Mouse (Mus musculus) Patski (cell line): ENCODE results near the gene 9130213A22Rik. TPM values are rescaled to one million over a fixed set of nuclear protein-coding genes. Genes with fewer than 3 reads are reported as not detected.

Experiments
- ATAC-seq: fragments of 100-300 bp; one replicate; pipeline ENCODE4 v1.8.0; 2021
- CTCF ChIA-PET: fragments of 350-600 bp; sonication (Branson Sonifier 250); formaldehyde crosslinking; loops from one replicate; lab custom pipeline; 2022; ENCODE audit warnings: inconsistent platforms; lab: Charles Lee
- POLR2A ChIA-PET: fragments of 350-600 bp; sonication (Branson Sonifier 250); formaldehyde crosslinking; loops from one replicate; lab custom pipeline; 2022; ENCODE audit warnings: antibody characterized with exemption, inconsistent platforms; lab: Charles Lee
- DNase-seq: peaks from one replicate; pipeline ENCODE4 v3.0.0-alpha.2; 2011; ENCODE audit warnings: low read depth, low spot score
- H3K27me3 ChIP-seq: fragments of 371-371 bp; one replicate; pipeline ENCODE4 v1.5.1; 2021
- CTCF ChIP-seq: fragments of 100-300 bp; IDR thresholded peaks from one replicate; pipeline ENCODE4 v1.5.1; 2021
- in situ Hi-C: fragments of 300-500 bp; cut with MboI; formaldehyde crosslinking; loops from 3 replicates; pipeline ENCODE4 v1.11.1; 2018; ENCODE audit warnings: low pct_unique_long_range_greater_than_20kb, mixed read lengths
- polyA plus RNA-seq: library from polyadenylated mRNA; unstranded; gene quantifications from one replicate; pipeline ENCODE4 v1.2.3, GENCODE M21; 2021

9130213A22Rik gene
- polyA plus RNA-seq, 1 experiment from 2014 or later = 0.96 TPM

DNA sequence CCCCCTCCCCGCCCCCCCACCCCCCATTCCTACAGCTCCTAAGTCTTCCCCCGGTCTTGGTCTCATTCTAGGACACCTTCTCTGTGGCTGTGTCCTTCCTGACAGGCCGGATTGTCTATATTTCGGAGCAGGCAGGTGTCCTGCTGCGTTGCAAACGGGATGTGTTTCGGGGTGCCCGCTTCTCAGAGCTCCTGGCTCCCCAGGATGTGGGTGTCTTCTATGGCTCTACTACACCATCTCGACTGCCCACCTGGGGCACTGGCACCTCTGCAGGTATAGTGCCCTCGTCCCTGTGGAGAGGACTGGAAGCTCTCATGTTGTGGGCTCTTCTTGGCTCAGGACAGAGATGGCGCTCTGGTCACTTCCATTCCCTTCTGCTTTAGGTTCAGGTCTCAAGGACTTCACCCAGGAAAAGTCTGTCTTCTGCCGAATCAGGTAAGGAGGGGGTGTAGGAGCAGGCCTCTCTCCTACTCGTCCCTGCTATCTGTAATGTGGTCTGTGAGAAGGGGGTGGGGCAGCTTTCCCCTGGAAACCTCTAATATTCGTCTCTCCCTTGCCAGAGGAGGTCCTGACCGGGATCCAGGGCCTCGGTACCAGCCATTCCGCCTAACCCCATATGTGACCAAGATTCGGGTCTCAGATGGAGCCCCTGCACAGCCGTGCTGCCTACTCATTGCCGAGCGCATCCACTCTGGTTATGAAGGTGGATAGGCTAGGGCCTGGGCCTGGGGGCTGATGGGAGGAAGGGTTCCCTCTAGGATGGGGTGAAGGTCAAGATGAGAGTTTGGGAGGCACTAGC, 20.6 kb downstream of the 9130213A22Rik start:
- in situ Hi-C loops = no loop called here

DNA sequence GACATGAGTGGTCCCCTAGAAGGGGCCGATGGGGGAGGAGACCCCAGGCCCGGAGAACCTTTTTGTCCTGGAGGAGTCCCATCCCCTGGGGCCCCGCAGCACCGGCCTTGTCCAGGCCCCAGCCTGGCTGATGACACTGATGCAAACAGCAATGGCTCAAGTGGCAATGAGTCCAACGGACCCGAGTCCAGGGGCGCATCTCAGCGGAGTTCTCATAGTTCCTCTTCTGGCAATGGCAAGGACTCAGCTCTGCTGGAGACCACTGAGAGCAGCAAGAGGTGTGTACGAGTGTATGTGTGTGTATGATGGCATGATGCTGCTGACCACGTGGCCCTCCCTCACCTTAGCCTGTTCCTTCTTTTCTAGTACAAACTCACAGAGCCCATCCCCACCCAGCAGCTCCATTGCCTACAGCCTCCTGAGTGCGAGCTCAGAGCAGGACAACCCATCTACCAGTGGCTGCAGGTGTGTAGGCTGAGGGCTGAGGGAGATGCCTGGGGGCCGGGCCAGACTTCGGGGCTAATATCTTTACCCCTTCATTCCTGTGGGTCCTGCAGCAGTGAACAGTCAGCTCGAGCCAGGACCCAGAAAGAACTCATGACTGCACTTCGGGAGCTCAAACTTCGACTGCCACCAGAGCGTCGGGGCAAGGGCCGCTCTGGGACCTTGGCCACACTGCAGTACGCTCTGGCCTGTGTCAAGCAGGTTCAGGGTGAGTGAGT, 21.6 kb downstream of the 9130213A22Rik start:
- ChIA-PET CTCF (interaction anchor here (0.7 to 1.3 kb wide), 5 partner anchors 8 to 37 kb away, joined by 3 to 5 read pairs (median 3); partner anchors contain the start of gene 9130213A22Rik), POLR2A (interaction anchor here (0.5 to 3.3 kb wide), 4 partner anchors 9 to 269 kb away, joined by 3 to 16 read pairs (median 4); no protein-coding TSS in a partner anchor)
- no peak for ATAC-seq
- in situ Hi-C loops = no loop called here
- TF ChIP-seq CTCF = no peak
- H3K27me3 ChIP-seq = no peaks in the 10 kb centered on the region
- DNase-seq = no peak

More for the DNA sequence above, 20.6 kb downstream of the 9130213A22Rik start:
- no peak for ATAC-seq
- no peaks in the 10 kb centered on the region for H3K27me3 ChIP-seq
- no peak for DNase-seq
- ChIA-PET CTCF (interaction anchor here (0.7 to 1.3 kb wide), 4 partner anchors 10 to 38 kb away, joined by 3 to 5 read pairs (median 4); partner anchors contain the start of gene 9130213A22Rik), POLR2A (interaction anchor here (0.6 to 3.3 kb wide), 3 partner anchors 8 to 20 kb away, joined by 3 to 16 read pairs (median 5); partner anchors contain the start of gene 9130213A22Rik)
- TF ChIP-seq CTCF = no peak

DNA sequence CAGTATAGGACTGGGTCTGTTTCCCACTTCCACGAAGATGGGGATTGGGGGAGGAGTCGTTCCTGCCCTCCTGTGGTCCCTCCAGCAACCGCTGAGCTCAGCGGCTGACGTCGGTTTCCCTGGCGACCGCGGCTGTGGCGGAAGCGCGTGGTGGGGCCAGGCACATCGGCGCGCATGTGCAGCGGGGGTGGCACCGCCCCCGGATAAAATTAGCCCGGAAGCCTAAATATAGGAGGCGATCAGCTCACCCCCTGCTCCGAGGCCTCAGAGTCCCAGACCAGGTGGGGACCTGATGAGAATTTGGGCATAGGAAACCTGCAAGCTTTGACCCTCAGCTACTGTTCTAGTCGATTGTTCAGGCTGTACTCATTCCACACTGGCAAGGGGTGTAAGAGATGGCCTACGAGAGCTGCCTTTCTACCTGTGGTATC, 22.5 kb downstream of the 9130213A22Rik start:
- TF ChIP-seq CTCF = no peak
- ATAC-seq (no peak), DNase-seq (no peak)
- CTCF ChIA-PET = interaction anchor here (0.9 to 1.2 kb wide), 2 partner anchors 33 to 59 kb away, joined by 3 to 4 read pairs; no protein-coding TSS in a partner anchor
- POLR2A ChIA-PET = interaction anchor here (0.6 to 3.3 kb wide), 3 partner anchors 10 to 36 kb away, joined by 3 to 16 read pairs (median 6); no protein-coding TSS in a partner anchor
- in situ Hi-C loops = loop anchor here (5.0 to 25.0 kb wide), 2 partner anchors 312 to 887 kb away; partner anchors contain the start of genes Ctdnep1, Elp5, Gabarap and Kdm6b
- H3K27me3 ChIP-seq = no peaks in the 10 kb centered on the region

DNA sequence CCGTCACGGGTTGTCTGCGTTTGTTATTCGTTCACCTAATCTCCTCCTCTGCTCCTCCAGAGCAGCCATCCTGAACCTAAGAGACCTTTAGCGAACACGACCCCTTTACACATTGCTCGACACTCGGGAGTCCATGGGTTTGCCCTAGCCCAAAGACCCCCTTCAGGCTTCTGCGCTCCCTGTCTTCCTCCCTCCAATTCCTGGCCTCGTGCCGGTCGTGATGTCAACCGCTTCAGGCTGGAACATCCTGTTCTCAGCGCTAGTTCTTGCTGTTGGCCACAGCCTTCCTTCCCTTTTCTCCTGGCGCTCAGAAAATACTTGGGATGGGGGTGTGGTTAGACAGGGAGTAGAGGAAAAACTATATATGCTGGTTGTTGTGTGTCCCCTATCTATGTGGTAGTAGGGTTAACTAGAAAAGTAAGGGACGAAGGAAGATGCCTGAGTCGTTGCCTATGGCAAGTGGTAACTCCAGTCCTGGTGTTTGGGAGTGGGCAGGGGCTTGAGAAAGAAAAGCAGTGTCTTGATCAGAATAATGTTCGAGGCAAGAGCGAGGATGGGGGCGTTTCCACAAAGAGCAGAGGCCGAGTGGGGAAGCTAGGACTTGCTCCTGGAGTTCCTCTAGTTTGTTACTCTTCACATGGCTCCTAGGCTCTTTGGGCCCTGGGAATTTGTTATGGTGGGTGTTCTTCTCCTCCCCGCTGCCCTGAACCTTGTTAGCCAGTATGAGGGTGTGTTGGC, 23.0 kb downstream of the 9130213A22Rik start:
- ChIA-PET POLR2A (interaction anchor here (1.1 to 3.3 kb wide), 2 partner anchors 11 to 36 kb away, joined by 6 to 16 read pairs; no protein-coding TSS in a partner anchor), CTCF (interaction anchor here (0.9 to 1.2 kb wide), 2 partner anchors 32 to 58 kb away, joined by 3 to 4 read pairs; no protein-coding TSS in a partner anchor)
- no peak for TF ChIP-seq CTCF

DNA sequence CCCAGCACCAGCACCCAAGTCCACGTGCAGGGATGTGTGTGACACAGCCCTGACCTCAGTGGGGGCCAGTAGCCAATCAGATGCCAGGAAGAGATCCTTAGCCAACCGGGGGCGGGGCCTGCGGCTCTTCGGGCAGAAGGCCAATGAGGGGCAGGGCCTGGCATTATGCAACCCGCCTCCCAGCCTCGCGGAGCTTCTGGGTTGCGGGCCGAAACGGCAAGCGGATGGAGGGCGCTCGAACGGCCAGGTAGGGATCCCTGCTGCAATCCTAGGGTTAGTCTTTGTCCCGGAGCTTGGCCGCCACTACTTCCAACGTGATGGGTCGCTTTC, 23.7 kb downstream of the 9130213A22Rik start:
- DNase-seq (peak; percentile 89), ATAC-seq (peak; percentile 9)
- CTCF ChIA-PET = no interaction called here
- POLR2A ChIA-PET = interaction anchor here (3.3 kb wide), 1 partner anchor 12 kb away, joined by 16 read pairs; no protein-coding TSS in a partner anchor
- no peaks in the 10 kb centered on the region for H3K27me3 ChIP-seq
- no peak for TF ChIP-seq CTCF
- in situ Hi-C loops = loop anchor here (5.0 to 25.0 kb wide), 2 partner anchors 314 to 889 kb away; partner anchors contain the start of genes Ctdnep1, Elp5, Gabarap and Kdm6b

More for the DNA sequence above, 23.0 kb downstream of the 9130213A22Rik start:
- ATAC-seq = no peak
- in situ Hi-C loops = loop anchor here (5.0 to 25.0 kb wide), 2 partner anchors 313 to 888 kb away; partner anchors contain the start of genes Ctdnep1, Elp5, Gabarap and Kdm6b
- H3K27me3 ChIP-seq = no peaks in the 10 kb centered on the region
- DNase-seq = no peak

DNA sequence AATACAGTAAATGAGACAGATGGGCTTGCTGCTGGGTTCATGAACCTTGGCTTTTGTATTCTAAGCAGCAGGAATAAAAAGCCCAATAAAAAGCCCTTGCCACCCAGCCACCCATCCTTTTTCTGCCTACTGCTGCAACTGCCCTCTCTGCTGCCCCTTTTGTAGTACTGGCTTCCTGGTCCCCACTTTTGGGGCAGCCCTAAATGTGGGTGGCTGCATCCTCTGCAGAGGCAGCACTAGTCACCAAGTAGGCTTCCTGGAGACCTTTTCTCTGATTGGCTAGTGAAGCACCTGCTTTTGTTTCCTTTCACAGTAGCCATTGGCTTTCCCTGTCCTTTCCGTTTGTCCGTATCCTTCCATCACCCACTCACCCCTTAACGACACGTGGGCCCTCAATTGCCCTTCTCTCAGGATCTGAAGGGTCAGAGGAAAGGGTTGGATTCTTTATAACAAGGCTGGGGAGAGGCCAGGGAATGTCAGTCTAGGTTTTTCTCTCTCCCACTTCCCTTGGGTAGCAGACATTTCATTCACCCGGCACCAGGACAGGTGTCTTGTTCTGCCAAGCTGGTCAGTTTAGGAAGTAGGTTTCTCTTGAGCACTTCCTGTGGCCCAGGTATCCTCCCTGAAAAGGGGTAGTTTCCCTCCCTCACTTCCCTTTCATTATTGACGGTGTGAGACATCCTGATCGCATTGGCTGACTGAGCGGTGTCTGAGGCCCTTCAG, 24.2 kb downstream of the 9130213A22Rik start:
- in situ Hi-C loops = loop anchor here (5.0 to 25.0 kb wide), 2 partner anchors 314 to 889 kb away; partner anchors contain the start of genes Ctdnep1, Elp5, Gabarap and Kdm6b
- DNase-seq (no peak), ATAC-seq (no peak)
- CTCF ChIA-PET = interaction anchor here (1.5 kb wide), 1 partner anchor 12 kb away, joined by 5 read pairs; no protein-coding TSS in a partner anchor
- TF ChIP-seq CTCF = no peak
- POLR2A ChIA-PET = interaction anchor here (1.8 kb wide), 1 partner anchor 38 kb away, joined by 6 read pairs; the partner anchor contains the start of gene Borcs6
- H3K27me3 ChIP-seq = no peaks in the 10 kb centered on the region

DNA sequence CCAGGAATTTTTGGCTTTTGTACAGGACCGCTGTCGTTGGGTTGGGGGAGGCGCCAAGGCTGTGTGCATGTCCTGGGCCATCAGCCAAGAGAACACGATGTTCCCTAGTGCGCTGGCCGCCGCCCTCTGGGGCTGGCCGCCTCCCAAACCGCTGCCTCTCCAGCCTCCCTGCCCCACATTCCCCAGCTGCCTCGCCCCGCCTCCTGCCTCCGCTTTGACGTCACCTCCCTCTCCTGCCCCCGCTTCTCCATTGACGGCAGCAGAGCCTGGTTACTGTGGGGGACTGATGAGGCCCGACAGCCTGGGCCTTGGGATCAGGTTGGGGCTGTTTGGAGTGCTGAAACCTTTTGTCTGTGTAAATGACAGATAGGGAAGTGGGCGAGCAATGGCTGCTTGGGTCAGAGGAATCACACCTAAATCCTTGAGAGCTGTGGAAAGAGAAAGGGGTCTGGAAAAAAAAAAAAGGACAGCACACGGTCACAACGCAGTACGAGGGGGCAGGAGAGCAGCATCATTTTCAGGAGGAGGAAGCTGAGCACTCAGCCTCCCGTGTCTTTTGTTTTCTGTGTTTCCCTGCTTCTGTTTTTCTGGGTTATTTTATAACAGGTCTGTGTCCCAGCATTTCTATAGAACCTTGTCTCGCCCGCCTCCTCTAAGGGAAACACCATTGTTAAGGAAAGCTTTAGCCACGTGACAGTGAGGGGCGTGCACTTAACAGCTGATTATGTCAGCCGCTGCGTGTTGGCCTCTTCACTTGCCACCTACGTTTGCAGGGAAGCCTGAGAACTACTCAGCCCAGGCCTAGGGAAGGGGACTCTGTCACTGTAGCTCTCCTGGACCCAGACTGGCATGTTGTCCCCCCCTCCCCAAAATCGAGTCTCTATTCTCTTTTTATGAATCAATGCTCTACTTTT, 25.1 kb downstream of the 9130213A22Rik start:
- in situ Hi-C loops = loop anchor here (5.0 to 25.0 kb wide), 2 partner anchors 315 to 890 kb away; partner anchors contain the start of genes Ctdnep1, Elp5, Gabarap and Kdm6b
- ATAC-seq (peak; percentile 28), DNase-seq (no peak)
- CTCF ChIA-PET = interaction anchor here (1.5 kb wide), 1 partner anchor 13 kb away, joined by 5 read pairs; no protein-coding TSS in a partner anchor
- no peak for TF ChIP-seq CTCF
- H3K27me3 ChIP-seq = no peaks in the 10 kb centered on the region
- POLR2A ChIA-PET = interaction anchor here (0.9 to 1.8 kb wide), 2 partner anchors 8 to 37 kb away, joined by 3 to 6 read pairs; partner anchors contain the start of gene Borcs6
